Mouse (Mus musculus) liver, embryonic 16.5 days (tissue): ENCODE measurements around the gene Acsbg1. TPM values are rescaled to one million over a fixed set of nuclear protein-coding genes. Genes with fewer than 3 reads are reported as not detected.

Experiments
- ATAC-seq: fragments of 200-750 bp; cut with Nextera tagmentation; 2 replicates; pipeline ENCODE4 v1.8.0; 2017; ENCODE audit warnings: low read depth, mild to moderate bottlenecking, moderate number of reproducible peaks, moderate library complexity
- H3K27ac ChIP-seq: fragments of 300-500 bp; sonication (generic); 2 replicates; pipeline ENCODE4 v1.5.1; 2014; ENCODE audit warnings: mild to moderate bottlenecking, low read length
- H3K27me3 ChIP-seq: fragments of 300-500 bp; sonication (generic); 2 replicates; pipeline ENCODE4 v1.6.1; 2014; ENCODE audit warnings: low read depth, low read length, mixed read lengths; ENCODE audit not compliant: control insufficient read depth, insufficient read depth
- H3K36me3 ChIP-seq: fragments of 300-500 bp; sonication (generic); 2 replicates; pipeline ENCODE4 v1.6.1; 2014; ENCODE audit warnings: mild to moderate bottlenecking; ENCODE audit not compliant: control insufficient read depth, insufficient read depth
- H3K4me1 ChIP-seq: fragments of 300-500 bp; sonication (generic); 2 replicates; pipeline ENCODE4 v1.6.1; 2014; ENCODE audit warnings: low read depth, low read length, mixed read lengths; ENCODE audit not compliant: control insufficient read depth
- H3K4me2 ChIP-seq: fragments of 300-500 bp; sonication (generic); 2 replicates; pipeline ENCODE4 v1.6.1; 2014; ENCODE audit warnings: low read depth, low read length, mixed read lengths
- H3K4me3 ChIP-seq: fragments of 300-500 bp; sonication (generic); 2 replicates; pipeline ENCODE4 v1.5.1; 2014; ENCODE audit warnings: low read depth, mild to moderate bottlenecking, low read length
- H3K9ac ChIP-seq: fragments of 300-500 bp; sonication (generic); 2 replicates; pipeline ENCODE4 v1.6.1; 2014; ENCODE audit warnings: low read depth, low read length
- H3K9me3 ChIP-seq: fragments of 300-500 bp; sonication (generic); replicated peaks from 2 replicates; pipeline ENCODE4 v1.6.1; 2016; ENCODE audit warnings: low read length; ENCODE audit not compliant: control insufficient read depth
- WGBS: fragments of 180-500 bp; shearing (Covaris S2); extraction: QIAGEN DNeasy Blood & Tissue Kit; methylation state at CpG from one replicate; pipeline ENCODE4 v1.1.7; 2014; ENCODE audit not compliant: insufficient replicate concordance; 5-methylcytosine and 5-hydroxymethylcytosine counted together
- polyA plus RNA-seq: library from polyadenylated mRNA; unstranded; fragments of >200 nt; fragmentation: Nextera tagmentation; extraction: Ambion mirVana; gene quantifications from 2 replicates; pipeline ENCODE4 v1.2.1, GENCODE M21; 2015

The Acsbg1 gene
- polyA plus RNA-seq, 1 experiment from 2014 or later: 0.24 TPM

DNA sequence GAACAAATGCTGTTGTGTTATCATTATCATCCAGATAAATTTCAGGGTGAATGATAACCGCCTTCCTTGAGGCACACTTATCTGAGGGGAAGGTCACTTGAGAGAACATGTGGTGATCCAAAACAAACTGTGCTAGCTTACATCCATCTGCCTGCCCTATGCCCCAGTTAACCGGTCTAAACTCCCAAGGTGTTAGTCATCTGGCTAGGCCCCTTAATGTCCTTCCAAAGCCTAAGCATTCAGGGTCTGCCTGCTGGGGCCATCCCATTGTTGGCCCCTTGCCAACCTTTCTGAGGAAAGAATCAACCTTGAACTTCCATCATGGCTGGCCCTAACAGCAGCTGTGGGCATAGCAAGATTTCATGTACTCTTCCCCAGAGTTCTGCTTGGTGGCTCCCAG, 19.5 kb downstream of the Acsbg1 start:
- no peak for ATAC-seq
- no peaks in the 10 kb centered on the region for H3K36me3 ChIP-seq
- H3K27ac ChIP-seq: no peak overlapping the region
- no peaks in the 10 kb centered on the region for H3K9me3 ChIP-seq
- no peaks in the 10 kb centered on the region; the same call in 1 of the 2 replicates for H3K4me1 ChIP-seq
- H3K4me2 ChIP-seq: no peak overlapping the region
- no peaks in the 10 kb centered on the region for H3K27me3 ChIP-seq
- WGBS: 55% methylated on average over 2 of the region's 2 CpGs
- H3K9ac ChIP-seq: no peak overlapping the region
- H3K4me3 ChIP-seq: no peak overlapping the region

DNA sequence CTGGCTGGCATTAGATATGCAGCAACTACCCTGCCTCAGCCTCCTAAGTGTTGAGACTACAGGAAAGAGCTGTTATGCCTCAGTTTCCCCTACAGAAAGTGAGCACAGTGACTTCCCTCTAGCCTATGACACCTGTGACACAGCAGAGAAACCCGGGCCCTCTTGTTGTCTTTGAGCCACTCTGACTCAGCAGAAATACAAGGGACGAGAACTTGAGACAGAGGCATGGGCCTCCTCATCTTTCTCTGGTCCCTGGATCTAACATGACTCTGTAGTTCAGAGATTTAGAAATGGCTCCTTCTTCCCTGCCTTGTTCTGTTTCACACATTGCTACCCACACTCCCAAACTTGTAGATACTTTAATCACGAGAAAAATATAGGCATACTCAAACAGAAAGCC, 20.1 kb downstream of the Acsbg1 start:
- Histone ChIP-seq H3K4me2 (no peak overlapping the region), H3K4me1 (no peaks in the 10 kb centered on the region; the same call in 1 of the 2 replicates), H3K27me3 (no peaks in the 10 kb centered on the region), H3K36me3 (no peaks in the 10 kb centered on the region), H3K9me3 (no peaks in the 10 kb centered on the region), H3K27ac (no peak overlapping the region), H3K9ac (no peak overlapping the region), H3K4me3 (no peak overlapping the region)
- 36% methylated on average over 3 of the region's 3 CpGs for WGBS
- ATAC-seq: no peak

DNA sequence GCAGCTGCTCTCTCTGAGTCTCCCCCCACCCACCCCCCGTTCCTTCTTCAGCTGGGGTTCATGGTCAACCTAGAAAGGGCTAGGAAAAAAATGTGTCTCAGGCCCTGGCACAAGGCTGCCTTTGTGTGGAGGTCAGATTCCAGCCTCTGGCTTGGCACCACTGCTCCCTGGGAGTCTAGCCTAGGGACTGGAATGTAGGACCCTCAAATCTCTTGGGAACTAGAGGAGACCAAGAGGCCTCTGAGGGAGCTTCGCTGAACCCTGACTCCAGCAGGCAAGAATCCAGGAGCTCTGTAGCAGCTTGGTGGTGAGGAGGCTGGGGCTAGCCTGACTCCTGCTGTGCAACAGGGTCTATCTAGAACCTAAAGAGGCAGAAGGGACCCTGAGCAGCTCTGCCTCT, 22.5 kb downstream of the Acsbg1 start:
- WGBS: 33% methylated on average over 2 of the region's 2 CpGs
- H3K36me3 ChIP-seq: no peaks in the 10 kb centered on the region
- H3K27me3 ChIP-seq: no peaks in the 10 kb centered on the region
- no peak overlapping the region for H3K9ac ChIP-seq
- H3K4me2 ChIP-seq: no peak overlapping the region
- no peaks in the 10 kb centered on the region; the same call in 1 of the 2 replicates for H3K4me1 ChIP-seq
- H3K9me3 ChIP-seq: no peaks in the 10 kb centered on the region
- H3K27ac ChIP-seq: no peak overlapping the region
- ATAC-seq: no peak
- no peak overlapping the region for H3K4me3 ChIP-seq

DNA sequence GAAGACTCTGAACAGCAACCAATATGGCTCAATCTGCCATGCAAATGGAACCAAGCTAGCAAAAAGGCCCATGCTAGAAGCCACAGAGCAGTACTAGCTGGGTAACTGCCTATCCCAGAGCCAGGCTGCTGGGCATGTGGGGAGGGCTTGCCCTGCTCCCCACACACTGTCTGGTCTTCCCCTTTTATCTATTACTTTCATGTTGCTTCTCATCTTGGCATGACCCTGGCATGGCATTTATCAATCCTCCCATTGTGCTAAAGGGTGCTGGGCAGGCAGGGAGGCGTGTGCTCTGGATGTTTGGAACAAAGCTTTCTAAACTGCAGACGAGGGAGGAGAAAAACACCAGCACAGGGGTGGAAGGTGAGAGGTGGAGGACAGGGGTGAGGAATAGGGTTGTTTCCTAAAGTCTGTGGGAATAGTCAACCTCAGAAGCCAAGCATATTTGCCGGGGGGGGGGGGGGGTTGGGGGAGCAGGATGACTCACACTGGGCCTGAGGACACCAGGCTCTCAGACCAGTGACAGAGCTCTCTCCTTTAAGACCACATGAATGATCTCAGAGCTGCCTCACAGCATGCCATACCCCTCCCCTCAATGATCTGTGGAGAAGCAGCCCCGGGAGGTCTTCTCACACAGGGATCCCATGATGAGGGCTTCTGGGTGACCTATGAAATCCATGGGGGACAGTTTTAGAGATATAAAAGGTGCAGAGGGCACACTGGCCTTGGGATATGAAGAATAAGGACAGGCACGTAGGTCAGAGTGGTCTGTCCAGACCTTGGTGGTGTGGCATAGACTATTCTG, 24.0 kb downstream of the Acsbg1 start:
- Histone ChIP-seq H3K36me3 (no peaks in the 10 kb centered on the region), H3K4me1 (no peaks in the 10 kb centered on the region; the same call in 1 of the 2 replicates), H3K4me2 (no peak overlapping the region), H3K27me3 (no peaks in the 10 kb centered on the region), H3K9me3 (no peaks in the 10 kb centered on the region), H3K4me3 (no peak overlapping the region), H3K27ac (no peak overlapping the region), H3K9ac (no peak overlapping the region)
- 55% methylated on average over 5 of the region's 5 CpGs for WGBS
- no peak for ATAC-seq

DNA sequence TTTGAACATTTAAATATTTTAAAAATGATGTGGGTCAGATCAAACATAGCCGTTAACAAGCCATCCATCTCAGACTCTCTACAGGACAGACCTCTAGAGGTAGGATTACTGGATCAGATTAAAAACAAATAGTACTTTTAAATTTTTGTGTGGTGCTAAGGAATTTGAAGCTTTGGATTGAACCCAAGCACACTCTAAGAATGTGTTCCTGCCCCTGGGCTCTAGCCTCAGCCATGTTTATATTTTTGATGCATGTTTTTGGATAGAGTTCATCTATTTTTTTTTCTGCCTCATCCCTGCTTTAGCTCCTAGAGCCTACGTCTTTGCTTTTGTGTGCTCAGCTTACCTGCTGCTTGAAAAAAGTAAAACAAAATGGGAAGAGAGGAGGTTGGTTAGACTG, 28.3 kb downstream of the Acsbg1 start:
- H3K9ac ChIP-seq: no peak overlapping the region
- H3K27me3 ChIP-seq: no peaks in the 10 kb centered on the region
- H3K9me3 ChIP-seq: no peaks in the 10 kb centered on the region
- 76% methylated on average over 2 of the region's 2 CpGs for WGBS
- ATAC-seq: no peak
- H3K4me3 ChIP-seq: no peak overlapping the region
- no peak overlapping the region for H3K27ac ChIP-seq
- no peaks in the 10 kb centered on the region for H3K4me1 ChIP-seq
- no peak overlapping the region for H3K4me2 ChIP-seq
- no peaks in the 10 kb centered on the region for H3K36me3 ChIP-seq

DNA sequence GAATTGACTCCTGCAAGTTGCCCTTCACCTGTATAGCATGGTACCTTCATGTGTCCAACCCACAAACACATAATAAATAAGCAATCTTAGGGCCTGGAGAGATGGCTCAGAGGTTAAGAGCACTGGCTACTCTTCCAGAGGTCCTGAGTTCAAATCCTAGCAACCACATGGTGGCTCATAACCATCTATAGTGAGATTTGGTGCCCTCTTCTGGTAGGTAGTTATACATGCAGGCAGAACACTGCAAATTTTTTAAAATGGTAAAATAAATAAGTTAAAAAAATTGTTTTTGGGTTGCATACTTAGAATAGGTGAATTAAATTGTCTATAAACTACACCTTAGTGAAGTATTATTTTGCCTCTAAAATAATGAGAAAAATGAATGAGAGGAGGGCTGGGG, 30.8 kb downstream of the Acsbg1 start:
- Histone ChIP-seq H3K4me1 (no peaks in the 10 kb centered on the region), H3K9ac (no peak overlapping the region), H3K36me3 (no peaks in the 10 kb centered on the region), H3K4me2 (no peak overlapping the region), H3K4me3 (no peak overlapping the region), H3K9me3 (no peaks in the 10 kb centered on the region), H3K27ac (no peak overlapping the region), H3K27me3 (no peaks in the 10 kb centered on the region)
- no peak for ATAC-seq

DNA sequence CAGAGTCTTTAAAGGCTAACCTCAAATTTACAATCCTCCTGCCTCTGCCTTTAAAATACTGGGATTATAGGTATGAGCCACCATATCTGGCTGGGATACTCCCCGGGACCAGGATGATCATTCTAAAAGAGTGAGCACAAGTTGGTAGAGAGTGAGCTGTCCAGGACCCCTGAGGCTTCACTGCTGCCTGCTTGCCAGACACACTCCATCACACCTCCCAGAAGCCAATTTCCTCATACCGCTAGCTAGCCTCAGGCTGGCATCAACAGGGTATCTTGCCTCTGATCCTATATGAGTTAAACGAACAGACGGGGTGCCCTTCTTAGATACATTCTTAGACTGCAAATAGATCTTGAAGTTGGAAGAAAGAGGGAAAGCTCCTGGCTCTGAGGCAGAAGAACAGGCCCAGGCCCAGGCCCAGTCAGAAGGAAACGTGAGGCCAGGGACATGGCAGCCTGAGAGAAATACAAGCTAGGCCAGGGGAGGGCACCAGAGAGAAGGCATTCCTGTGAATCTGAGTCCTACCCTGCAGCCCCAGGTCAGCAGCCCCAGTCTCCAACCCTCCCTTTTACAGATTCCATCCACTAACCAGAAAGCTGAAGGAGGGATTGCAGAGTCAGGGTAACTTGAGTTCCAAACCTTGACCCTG, 31.9 kb downstream of the Acsbg1 start:
- WGBS: 76% methylated on average over 5 of the region's 5 CpGs
- no peak overlapping the region for H3K4me3 ChIP-seq
- no peaks in the 10 kb centered on the region for H3K9me3 ChIP-seq
- H3K9ac ChIP-seq: no peak overlapping the region
- H3K27me3 ChIP-seq: no peaks in the 10 kb centered on the region
- no peaks in the 10 kb centered on the region for H3K4me1 ChIP-seq
- no peaks in the 10 kb centered on the region for H3K36me3 ChIP-seq
- H3K27ac ChIP-seq: no peak overlapping the region
- H3K4me2 ChIP-seq: no peak overlapping the region
- no peak for ATAC-seq

DNA sequence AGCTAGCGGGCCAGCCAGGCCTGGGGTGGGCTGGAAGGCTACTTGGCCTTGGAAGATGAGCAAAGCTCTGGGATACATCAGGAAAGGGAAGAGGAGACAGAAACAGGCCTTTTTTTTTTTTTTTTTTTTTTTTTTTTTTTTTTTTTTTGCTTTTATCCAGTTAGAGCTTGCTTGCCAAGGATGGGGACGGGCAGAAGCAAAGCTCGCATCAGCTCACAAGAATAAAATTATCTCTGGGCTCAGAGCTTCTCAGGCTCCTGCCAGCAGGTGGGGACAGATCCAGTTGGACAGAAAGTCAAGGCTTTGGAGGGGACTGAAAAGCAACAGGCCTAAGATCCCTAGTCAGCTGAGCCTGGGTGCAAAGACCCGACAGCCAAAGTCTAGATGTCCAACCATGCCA, 32.9 kb downstream of the Acsbg1 start:
- no peaks in the 10 kb centered on the region for H3K36me3 ChIP-seq
- no peaks in the 10 kb centered on the region for H3K4me1 ChIP-seq
- WGBS: 71% methylated on average over 4 of the region's 4 CpGs
- no peaks in the 10 kb centered on the region for H3K27me3 ChIP-seq
- H3K9ac ChIP-seq: no peak overlapping the region
- H3K4me3 ChIP-seq: no peak overlapping the region
- no peak overlapping the region for H3K4me2 ChIP-seq
- H3K9me3 ChIP-seq: no peaks in the 10 kb centered on the region
- H3K27ac ChIP-seq: no peak overlapping the region
- ATAC-seq: no peak

DNA sequence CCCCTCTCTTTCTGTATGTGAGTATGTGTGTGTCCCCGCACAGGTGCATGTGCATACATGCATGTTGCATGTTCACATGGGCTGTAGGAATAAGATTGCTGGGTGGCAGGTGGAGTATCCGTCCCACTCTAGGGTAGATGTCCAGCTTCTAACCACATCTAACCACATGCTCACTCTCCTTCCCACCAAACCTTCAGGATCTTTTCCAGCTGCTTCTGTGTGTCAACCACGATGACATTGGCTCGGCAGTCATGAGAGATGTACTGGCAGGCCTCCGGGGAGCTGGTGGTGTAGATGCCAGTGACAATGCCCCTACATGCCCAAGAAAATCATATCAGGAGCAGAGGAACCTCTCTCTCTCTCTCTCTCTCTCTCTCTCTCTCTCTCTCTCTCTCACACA, 34.4 kb downstream of the Acsbg1 start:
- Histone ChIP-seq H3K36me3 (no peaks in the 10 kb centered on the region), H3K9ac (no peak overlapping the region), H3K4me2 (no peak overlapping the region), H3K27me3 (no peaks in the 10 kb centered on the region), H3K9me3 (no peaks in the 10 kb centered on the region), H3K27ac (no peak overlapping the region), H3K4me3 (no peak overlapping the region), H3K4me1 (no peaks in the 10 kb centered on the region)
- WGBS: 69% methylated on average over 5 of the region's 5 CpGs
- ATAC-seq: no peak
